Mouse (Mus musculus) myocyte (in vitro differentiated cells): ENCODE data around the gene Fam209.

ENCODE experiments used
- MAX ChIP-seq: IDR thresholded peaks from one replicate; pipeline ENCODE4 v1.6.1; 2011; ENCODE audit warnings: low read depth, mild to moderate bottlenecking, control low read depth
- MYOG ChIP-seq, 3 experiments: IDR thresholded peaks; one replicate each; pipeline ENCODE4 v1.6.1; 2011; ENCODE audit warnings: control low read depth in 2 of 3, low read depth in 2 of 3, mild to moderate bottlenecking in 2 of 3; ENCODE audit not compliant: insufficient read length in 2 of 3, control insufficient read depth in 1 of 3, insufficient read depth in 1 of 3
- POLR2A ChIP-seq: IDR thresholded peaks from one replicate; pipeline ENCODE4 v1.6.1; 2011; ENCODE audit warnings: low read depth, mild to moderate bottlenecking, control low read depth, moderate library complexity; ENCODE audit not compliant: insufficient read length
- POLR2AphosphoS2 ChIP-seq: IDR thresholded peaks from one replicate; pipeline ENCODE4 v1.6.1; 2011; ENCODE audit warnings: low read depth, control low read depth; ENCODE audit not compliant: insufficient read length
- USF1 ChIP-seq: IDR thresholded peaks from one replicate; pipeline ENCODE4 v1.6.1; 2011; ENCODE audit warnings: low read depth, mild to moderate bottlenecking, control low read depth, moderate library complexity

DNA sequence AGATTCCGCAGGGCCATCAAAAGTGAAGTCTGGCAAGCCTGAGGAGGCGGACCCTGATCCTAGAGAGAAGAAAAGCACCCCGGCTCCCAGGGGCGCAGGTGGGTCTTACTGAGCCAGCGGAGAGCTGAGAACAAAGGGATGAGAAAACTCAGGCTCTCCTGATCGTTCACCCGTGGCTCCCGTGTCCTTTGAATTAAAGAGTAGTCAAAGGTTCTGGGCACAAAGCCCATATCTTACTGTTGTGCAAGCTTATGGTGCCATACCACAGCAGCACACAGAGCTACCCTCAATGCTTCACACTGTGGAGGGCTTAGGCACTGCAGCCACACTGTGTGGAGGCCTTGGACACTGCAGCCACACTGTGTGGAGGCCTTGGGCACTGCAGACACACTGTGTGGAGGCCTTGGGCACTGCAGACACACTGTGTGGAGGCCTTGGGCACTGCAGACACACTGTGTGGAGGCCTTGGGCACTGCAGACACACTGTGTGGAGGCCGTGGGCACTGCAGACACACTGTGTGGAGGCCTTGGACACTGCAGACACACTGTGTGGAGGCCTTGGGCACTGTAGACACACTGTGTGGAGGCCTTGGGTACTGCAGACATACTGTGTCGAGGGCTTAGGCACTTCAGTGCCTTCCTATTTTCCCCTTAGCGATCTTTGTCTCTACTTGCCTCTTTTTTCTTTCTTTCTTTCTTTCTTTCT, 5.7 kb upstream of the Fam209 start:
- TF ChIP-seq POLR2A (no peak), POLR2AphosphoS2 (no peak), USF1 (no peak), MAX (no peak), MYOG (IDR thresholded peaks at IDR 0.05; ENCODE audit: control insufficient read depth in 1 of 3, insufficient read depth in 1 of 3, insufficient read length in 2 of 3, low read depth in 2 of 3) (no peak)
